Mouse (Mus musculus) hindbrain, postnatal 0 days (tissue): ENCODE results near the gene Ebp. TPM values are rescaled to one million over a fixed set of nuclear protein-coding genes. Genes with fewer than 3 reads are reported as not detected.

Source experiments
- ATAC-seq: fragments of 200-750 bp; cut with Nextera tagmentation; 2 replicates; pipeline ENCODE4 v1.8.0; 2017; ENCODE audit warnings: mild to moderate bottlenecking, moderate TSS enrichment, moderate library complexity
- DNase-seq: peaks from one replicate; pipeline ENCODE4 v3.0.0-alpha.2; 2015; ENCODE audit warnings: low spot score
- H3K27ac ChIP-seq: fragments of 300-500 bp; sonication (generic); 2 replicates; pipeline ENCODE4 v1.5.1; 2014; ENCODE audit warnings: mild to moderate bottlenecking
- H3K27me3 ChIP-seq: fragments of 300-500 bp; sonication (generic); 2 replicates; pipeline ENCODE4 v1.6.1; 2014; ENCODE audit warnings: low read length, mixed read lengths; ENCODE audit not compliant: insufficient read depth
- H3K36me3 ChIP-seq: fragments of 300-500 bp; sonication (generic); 2 replicates; pipeline ENCODE4 v1.6.1; 2014; ENCODE audit warnings: low read length, mixed read lengths; ENCODE audit not compliant: insufficient read depth
- H3K4me1 ChIP-seq: fragments of 300-500 bp; sonication (generic); 2 replicates; pipeline ENCODE4 v1.6.1; 2014; ENCODE audit warnings: antibody characterized with exemption, low read length, mixed read lengths; ENCODE audit not compliant: insufficient read depth
- H3K4me2 ChIP-seq: fragments of 300-500 bp; sonication (generic); 2 replicates; pipeline ENCODE4 v1.6.1; 2014; ENCODE audit warnings: low read depth, mild to moderate bottlenecking, low read length, moderate library complexity, mixed read lengths
- H3K4me3 ChIP-seq: fragments of 300-500 bp; sonication (generic); 2 replicates; pipeline ENCODE4 v1.5.1; 2014; ENCODE audit warnings: low read length
- H3K9ac ChIP-seq: fragments of 300-500 bp; sonication (generic); replicated peaks from 2 replicates; pipeline ENCODE4 v1.6.1; 2014; ENCODE audit warnings: mild to moderate bottlenecking, low read length, moderate library complexity, mixed read lengths
- H3K9me3 ChIP-seq: fragments of 300-500 bp; sonication (generic); 2 replicates; pipeline ENCODE4 v1.6.1; 2016; ENCODE audit warnings: low read length, mixed read lengths
- CTCF ChIP-seq: IDR thresholded peaks from 2 replicates; pipeline ENCODE4 v1.5.1; 2016; ENCODE audit warnings: antibody characterized with exemption, control low read depth, low read depth
- WGBS: fragments of 180-500 bp; shearing (Covaris S2); extraction: QIAGEN DNeasy Blood & Tissue Kit; methylation state at CpG from one replicate; pipeline ENCODE4 v1.1.7; 2014; 5-methylcytosine and 5-hydroxymethylcytosine counted together
- polyA plus RNA-seq: library from polyadenylated mRNA; unstranded; fragments of >200 nt; fragmentation: Nextera tagmentation; extraction: Ambion mirVana; gene quantifications from 2 replicates; pipeline ENCODE4 v1.2.1, GENCODE M21; 2015
- total RNA-seq: library from RNA; depleted of rRNA; stranded (reverse); fragments of >200 nt; gene quantifications from 2 replicates; pipeline ENCODE4 v1.2.3, GENCODE M21; 2014

The Ebp gene
- total and polyA plus RNA-seq, 2 experiments from 2014 or later, result 29.8 to 41.3 TPM

- Histone ChIP-seq H3K9me3 (no peaks in the 10 kb centered on the region), H3K27ac (peak overlapping the region; percentile 64)
- no peak for TF ChIP-seq CTCF
These were observed 483 bp downstream of the Ebp start for GRCm38 (mm10) chrX:8192640-8193418.

GRCm38 (mm10) chrX:8192126-8192639 lies 1.1 kb downstream of the Ebp start:
- peak overlapping the region; percentile 48 for H3K4me3 ChIP-seq
- H3K4me2 ChIP-seq, result peak overlapping the region; percentile 62
- ATAC-seq (no peak), DNase-seq (no peak)
- no peaks in the 10 kb centered on the region for H3K27me3 ChIP-seq
- no peaks in the 10 kb centered on the region for H3K36me3 ChIP-seq
- WGBS, result 20% methylated on average over 13 of the region's 13 CpGs
- peak; percentile 24; the same call in 1 of the 2 replicates for TF ChIP-seq CTCF
- peak overlapping the region; percentile 64 for H3K27ac ChIP-seq
- peak overlapping the region; percentile 41; the same call in 1 of the 2 replicates for H3K9ac ChIP-seq
- H3K9me3 ChIP-seq, result no peaks in the 10 kb centered on the region
- no peaks in the 10 kb centered on the region for H3K4me1 ChIP-seq

More at GRCm38 (mm10) chrX:8192640-8193418, 483 bp downstream of the Ebp start:
- peak; percentile 98 for ATAC-seq
- WGBS, result 30% methylated on average over 38 of the region's 38 CpGs
- H3K9ac ChIP-seq, result peak overlapping the region; percentile 41; the same call in 1 of the 2 replicates
- H3K4me1 ChIP-seq, result no peaks in the 10 kb centered on the region
- H3K4me3 ChIP-seq, result peak overlapping the region; percentile 48
- H3K27me3 ChIP-seq, result no peaks in the 10 kb centered on the region
- peak; percentile 88 for DNase-seq
- H3K36me3 ChIP-seq, result no peaks in the 10 kb centered on the region
- peak overlapping the region; percentile 62 for H3K4me2 ChIP-seq

DNA sequence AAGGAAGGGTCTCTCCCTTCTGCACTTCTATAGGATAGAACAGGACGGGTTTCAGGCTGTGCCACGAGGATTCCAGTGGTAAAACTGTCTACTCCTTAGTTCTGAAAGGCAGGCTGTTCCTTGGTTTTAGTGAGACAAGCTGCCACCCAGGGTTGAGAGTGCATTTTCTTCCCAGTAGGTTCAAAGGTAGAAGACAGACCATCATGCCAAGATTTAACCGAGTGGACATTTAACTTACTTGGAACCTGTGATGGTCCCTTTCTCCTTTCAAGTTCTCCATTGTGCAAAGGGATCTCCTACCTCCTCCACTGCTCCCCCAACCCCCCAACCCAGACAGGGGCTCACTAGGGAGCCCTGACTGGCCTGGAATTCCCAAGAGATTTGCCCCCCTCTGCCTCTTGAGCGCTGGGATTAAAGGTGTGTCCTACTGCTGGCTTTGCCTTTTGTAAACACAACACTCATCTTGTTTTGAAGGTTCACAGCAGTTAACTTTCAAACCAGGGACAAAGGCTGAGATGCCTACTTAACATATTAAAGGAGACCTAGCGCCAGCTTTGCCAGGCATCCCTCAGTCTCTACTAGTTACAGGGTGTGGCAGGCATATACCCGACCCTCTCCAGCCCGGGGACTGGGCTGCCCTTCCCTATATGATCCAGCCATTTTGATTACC lies 10.3 kb downstream of the Ebp start:
- no peak for DNase-seq
- Histone ChIP-seq H3K27ac (no peak overlapping the region), H3K4me1 (no peaks in the 10 kb centered on the region), H3K4me3 (no peak overlapping the region), H3K4me2 (no peak overlapping the region), H3K36me3 (no peaks in the 10 kb centered on the region), H3K27me3 (no peaks in the 10 kb centered on the region), H3K9me3 (no peaks in the 10 kb centered on the region), H3K9ac (no peak overlapping the region)
- 26% methylated on average over 7 of the region's 7 CpGs for whole genome bisulfite sequencing
- no peak for ATAC-seq
- TF ChIP-seq CTCF, result no peak

GRCm38 (mm10) chrX:8179646-8180045 lies 13.7 kb downstream of the Ebp start:
- no peaks in the 10 kb centered on the region for H3K27me3 ChIP-seq
- H3K4me2 ChIP-seq, result no peak overlapping the region
- no peaks in the 10 kb centered on the region for H3K9me3 ChIP-seq
- TF ChIP-seq CTCF, result no peak
- H3K27ac ChIP-seq, result no peak overlapping the region
- H3K4me1 ChIP-seq, result no peaks in the 10 kb centered on the region
- WGBS, result 90% methylated on average over 5 of the region's 5 CpGs
- ATAC-seq, result no peak
- no peak overlapping the region for H3K4me3 ChIP-seq
- DNase-seq, result no peak
- H3K36me3 ChIP-seq, result no peaks in the 10 kb centered on the region
- H3K9ac ChIP-seq, result no peak overlapping the region

DNA sequence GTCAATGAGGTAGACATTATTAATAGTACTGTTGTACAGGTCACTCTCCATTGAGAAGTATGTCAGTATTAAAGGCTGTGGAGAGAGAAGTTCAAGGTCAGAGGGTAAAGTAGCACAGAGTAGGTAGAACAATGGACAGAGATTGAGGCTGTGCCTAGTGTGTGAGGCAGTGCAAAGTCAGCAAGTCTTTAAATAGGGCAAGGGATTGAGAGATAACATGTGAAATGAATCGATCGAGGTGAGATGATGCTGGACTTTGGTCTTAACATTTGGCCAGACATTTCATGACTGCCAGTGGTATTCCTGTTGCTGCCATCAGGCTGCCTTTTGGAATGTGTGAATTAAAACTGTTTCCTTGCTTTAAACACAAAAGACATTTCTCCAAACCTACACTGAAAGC lies 14.4 kb downstream of the Ebp start:
- TF ChIP-seq CTCF, result no peak
- Histone ChIP-seq H3K9me3 (no peaks in the 10 kb centered on the region), H3K27ac (no peak overlapping the region), H3K27me3 (no peaks in the 10 kb centered on the region), H3K4me1 (no peaks in the 10 kb centered on the region), H3K36me3 (no peaks in the 10 kb centered on the region), H3K4me3 (no peak overlapping the region), H3K4me2 (no peak overlapping the region), H3K9ac (no peak overlapping the region)
- DNase-seq (no peak), ATAC-seq (no peak)
- WGBS, result 98% methylated on average over 2 of the region's 2 CpGs

- Histone ChIP-seq H3K27ac (peak within 1 kb of the TSS; percentile 54; the same call in 1 of the 2 replicates), H3K4me1 (no peaks in the 10 kb centered on the region), H3K36me3 (no peaks in the 10 kb centered on the region), H3K9ac (peak within 1 kb of the TSS; percentile 61), H3K9me3 (no peaks in the 10 kb centered on the region), H3K4me2 (peak within 1 kb of the TSS; percentile 60), H3K4me3 (peak within 1 kb of the TSS; percentile 56), H3K27me3 (no peaks in the 10 kb centered on the region)
- ATAC-seq, result peak; percentile 96
- TF ChIP-seq CTCF, result 0 out of 2 replicates have a peak, but pooled peaks have one; percentile 1
- peak; percentile 92 for DNase-seq
- WGBS, result 24% methylated on average over 56 of the region's 56 CpGs
These were observed 17.6 kb downstream of the Ebp start, which contains the start of gene Tbc1d25 for GRCm38 (mm10) chrX:8175504-8176385. TSS of gene Tbc1d25 (minus strand) at chrX:8176181.
